Mouse (Mus musculus) liver, embryonic 14.5 days (tissue): ENCODE data around the gene Insc. TPM values are rescaled to one million over a fixed set of nuclear protein-coding genes. Genes with fewer than 3 reads are reported as not detected.

Experiments
- ATAC-seq: fragments of 200-750 bp; cut with Nextera tagmentation; 2 replicates; pipeline ENCODE4 v1.8.0; 2017; ENCODE audit warnings: moderate number of reproducible peaks, mild to moderate bottlenecking, moderate library complexity; ENCODE audit not compliant: insufficient read depth
- DNase-seq, 3 experiments: peaks; one replicate each; pipeline ENCODE4 v3.0.0-alpha.2; 2012 to 2013; ENCODE audit warnings: low read depth in 3 of 3, low spot score in 3 of 3
- H3K27ac ChIP-seq: fragments of 300-500 bp; sonication (generic); 2 replicates; pipeline ENCODE4 v1.5.1; 2014; ENCODE audit warnings: moderate library complexity, mild to moderate bottlenecking, control low read depth, inconsistent platforms
- H3K27me3 ChIP-seq: fragments of 300-500 bp; sonication (generic); 2 replicates; pipeline ENCODE4 v1.6.1; 2014; ENCODE audit warnings: mild to moderate bottlenecking, low read length, moderate library complexity; ENCODE audit not compliant: control insufficient read depth, insufficient read depth
- H3K36me3 ChIP-seq: fragments of 300-500 bp; sonication (generic); replicated peaks from 2 replicates; pipeline ENCODE4 v1.6.1; 2014; ENCODE audit warnings: low read depth; ENCODE audit not compliant: control insufficient read depth, insufficient read depth
- H3K4me1 ChIP-seq, 2 experiments: fragments of 200-500 bp in 1 of 2; fragments of 300-500 bp in 1 of 2; sonication (generic) in 1 of 2; replicated peaks; 2 replicates each; pipeline ENCODE4 v1.6.1; 2012 to 2014; ENCODE audit warnings: antibody characterized with exemption in 1 of 2, inconsistent platforms in 1 of 2, low read length in 1 of 2; ENCODE audit not compliant: control insufficient read depth in 2 of 2, insufficient read depth in 2 of 2
- H3K4me2 ChIP-seq: fragments of 300-500 bp; sonication (generic); 2 replicates; pipeline ENCODE4 v1.6.1; 2014; ENCODE audit warnings: low read depth, mild to moderate bottlenecking, control low read depth, moderate library complexity
- H3K4me3 ChIP-seq, 2 experiments: fragments of 200-500 bp in 1 of 2; fragments of 300-500 bp in 1 of 2; sonication (generic) in 1 of 2; 2 replicates each; pipeline ENCODE4 v1.5.1; 2012 to 2014; ENCODE audit warnings: low read depth in 2 of 2, low read length in 2 of 2, mild to moderate bottlenecking in 2 of 2, control low read depth in 1 of 2, inconsistent platforms in 1 of 2, moderate library complexity in 1 of 2; ENCODE audit not compliant: insufficient read depth in 1 of 2
- H3K9ac ChIP-seq: fragments of 300-500 bp; sonication (generic); replicated peaks from 2 replicates; pipeline ENCODE4 v1.6.1; 2014; ENCODE audit warnings: mild to moderate bottlenecking, control low read depth, moderate library complexity
- H3K9me3 ChIP-seq: fragments of 300-500 bp; sonication (generic); 2 replicates; pipeline ENCODE4 v1.6.1; 2016; ENCODE audit warnings: low read length, mixed read lengths; ENCODE audit not compliant: control insufficient read depth
- CTCF ChIP-seq: IDR thresholded peaks from 2 replicates; pipeline ENCODE4 v1.5.1; 2016; ENCODE audit warnings: antibody characterized with exemption, low read depth, control low read depth
- EP300 ChIP-seq: IDR thresholded peaks from 2 replicates; pipeline ENCODE4 v1.6.1; 2016; ENCODE audit warnings: antibody characterized with exemption, low read depth
- WGBS: fragments of 180-500 bp; shearing (Covaris S2); extraction: QIAGEN DNeasy Blood & Tissue Kit; methylation state at CpG from one replicate; pipeline ENCODE4 v1.1.7; 2014; ENCODE audit not compliant: insufficient replicate concordance; 5-methylcytosine and 5-hydroxymethylcytosine counted together
- polyA plus RNA-seq, 2 experiments: library from polyadenylated mRNA; depleted of rRNA in 1 of 2; stranded (reverse) in 1 of 2; unstranded in 1 of 2; fragments of >200 nt; fragmentation: Nextera tagmentation in 1 of 2; extraction: Ambion mirVana in 1 of 2; gene quantifications; 2 replicates each; pipeline versions ENCODE4 v1.2.1 to v1.2.3; 2012 to 2014

Gene Insc
- polyA plus RNA-seq, 2 experiments: 10.9 to 12.8 TPM

GRCm38 (mm10) chr7:114827360-114827759 is 83.9 kb downstream of the Insc start:
- H3K36me3 ChIP-seq: no peaks in the 10 kb centered on the region
- H3K4me3 ChIP-seq: no peak overlapping the region
- ATAC-seq (no peak), DNase-seq (no peak)
- no peak overlapping the region for H3K9ac ChIP-seq
- H3K9me3 ChIP-seq: no peaks in the 10 kb centered on the region
- WGBS: 64% methylated on average over 4 of the region's 4 CpGs
- TF ChIP-seq CTCF: no peak
- no peak for TF ChIP-seq EP300
- H3K4me2 ChIP-seq: no peak overlapping the region
- no peaks in the 10 kb centered on the region for H3K27me3 ChIP-seq
- H3K27ac ChIP-seq: no peak overlapping the region
- no peaks in the 10 kb centered on the region for H3K4me1 ChIP-seq

- H3K36me3 ChIP-seq: no peaks in the 10 kb centered on the region
- no peak overlapping the region for H3K9ac ChIP-seq
- no peak for ATAC-seq
- H3K4me2 ChIP-seq: no peak overlapping the region
- no peak for DNase-seq
- no peak overlapping the region for H3K27ac ChIP-seq
- 35% methylated on average over 3 of the region's 3 CpGs for WGBS
- no peak overlapping the region for H3K4me3 ChIP-seq
- H3K4me1 ChIP-seq: no peaks in the 10 kb centered on the region
- no peaks in the 10 kb centered on the region for H3K9me3 ChIP-seq
- no peaks in the 10 kb centered on the region for H3K27me3 ChIP-seq
- TF ChIP-seq EP300: no peak
- TF ChIP-seq CTCF: peak; percentile 10; the same call in 1 of the 2 replicates
These were observed 88.9 kb downstream of the Insc start for GRCm38 (mm10) chr7:114832257-114832940.

- TF ChIP-seq EP300 (no peak), CTCF (no peak)
- Histone ChIP-seq H3K9me3 (no peaks in the 10 kb centered on the region), H3K4me2 (no peak overlapping the region), H3K27me3 (no peaks in the 10 kb centered on the region), H3K9ac (no peak overlapping the region), H3K4me3 (no peak overlapping the region), H3K36me3 (no peaks in the 10 kb centered on the region), H3K27ac (no peak overlapping the region), H3K4me1 (no peaks in the 10 kb centered on the region)
- DNase-seq (no peak), ATAC-seq (no peak)
- 66% methylated on average over 6 of the region's 6 CpGs for WGBS
These were observed 91.0 kb downstream of the Insc start for GRCm38 (mm10) chr7:114834504-114834903.

GRCm38 (mm10) chr7:114837268-114837667 is 93.8 kb downstream of the Insc start:
- Histone ChIP-seq H3K27ac (no peak overlapping the region), H3K36me3 (no peaks in the 10 kb centered on the region), H3K9me3 (no peaks in the 10 kb centered on the region), H3K9ac (no peak overlapping the region), H3K27me3 (no peaks in the 10 kb centered on the region), H3K4me1 (no peaks in the 10 kb centered on the region; a peak in 1 of 4 replicates), H3K4me2 (no peak overlapping the region), H3K4me3 (no peak overlapping the region)
- no peak for DNase-seq
- 60% methylated on average over 3 of the region's 3 CpGs for WGBS
- no peak for TF ChIP-seq CTCF
- no peak for TF ChIP-seq EP300
- no peak for ATAC-seq

- H3K4me1 ChIP-seq: no peaks in the 10 kb centered on the region; a peak in 1 of 4 replicates
- 18% methylated on average over 5 of the region's 5 CpGs for WGBS
- no peak overlapping the region for H3K27ac ChIP-seq
- no peaks in the 10 kb centered on the region for H3K27me3 ChIP-seq
- H3K36me3 ChIP-seq: no peaks in the 10 kb centered on the region
- no peaks in the 10 kb centered on the region for H3K9me3 ChIP-seq
- no peak overlapping the region for H3K4me3 ChIP-seq
- no peak for DNase-seq
- H3K4me2 ChIP-seq: no peak overlapping the region
- TF ChIP-seq EP300: no peak
- TF ChIP-seq CTCF: no peak
- no peak overlapping the region for H3K9ac ChIP-seq
- no peak; the same call in 1 of the 2 replicates for ATAC-seq
These were observed 96.7 kb downstream of the Insc start for GRCm38 (mm10) chr7:114840029-114840745.
